Mouse (Mus musculus) midbrain, embryonic 12.5 days (tissue): ENCODE results near the gene Sdhb. TPM values are rescaled to one million over a fixed set of nuclear protein-coding genes. Genes with fewer than 3 reads are reported as not detected.

Experiments used
- ATAC-seq: fragments of 200-750 bp; cut with Nextera tagmentation; 2 replicates; pipeline ENCODE4 v1.8.0; 2017; ENCODE audit warnings: low read depth, moderate TSS enrichment, moderate library complexity; ENCODE audit not compliant: low FRiP score
- H3K27ac ChIP-seq: fragments of 300-500 bp; sonication (generic); replicated peaks from 2 replicates; pipeline ENCODE4 v1.5.1; 2016; ENCODE audit warnings: mild to moderate bottlenecking
- H3K27me3 ChIP-seq: fragments of 300-500 bp; sonication (generic); 2 replicates; pipeline ENCODE4 v1.6.1; 2016; ENCODE audit warnings: mild to moderate bottlenecking
- H3K36me3 ChIP-seq: fragments of 300-500 bp; sonication (generic); 2 replicates; pipeline ENCODE4 v1.6.1; 2016
- H3K4me1 ChIP-seq: fragments of 300-500 bp; sonication (generic); 2 replicates; pipeline ENCODE4 v1.6.1; 2016
- H3K4me2 ChIP-seq: fragments of 300-500 bp; sonication (generic); replicated peaks from 2 replicates; pipeline ENCODE4 v1.6.1; 2016; ENCODE audit warnings: mild to moderate bottlenecking, moderate library complexity
- H3K4me3 ChIP-seq: fragments of 300-500 bp; sonication (generic); 2 replicates; pipeline ENCODE4 v1.5.1; 2016; ENCODE audit warnings: mild to moderate bottlenecking
- H3K9ac ChIP-seq: fragments of 300-500 bp; sonication (generic); replicated peaks from 2 replicates; pipeline ENCODE4 v1.6.1; 2016; ENCODE audit warnings: mild to moderate bottlenecking, moderate library complexity
- H3K9me3 ChIP-seq: fragments of 300-500 bp; sonication (generic); 2 replicates; pipeline ENCODE4 v1.6.1; 2016; ENCODE audit warnings: mild to moderate bottlenecking
- WGBS: fragments of 180-500 bp; shearing (Covaris S2); methylation state at CpG from one replicate; pipeline ENCODE4 v1.1.7; 2016; 5-methylcytosine and 5-hydroxymethylcytosine counted together
- polyA plus RNA-seq: library from polyadenylated mRNA; unstranded; fragments of >200 nt; fragmentation: Nextera tagmentation; extraction: Ambion mirVana; gene quantifications from 2 replicates; pipeline ENCODE4 v1.2.1, GENCODE M21; 2016

Gene Sdhb
- polyA plus RNA-seq, 1 experiment from 2014 or later: 399 TPM

DNA sequence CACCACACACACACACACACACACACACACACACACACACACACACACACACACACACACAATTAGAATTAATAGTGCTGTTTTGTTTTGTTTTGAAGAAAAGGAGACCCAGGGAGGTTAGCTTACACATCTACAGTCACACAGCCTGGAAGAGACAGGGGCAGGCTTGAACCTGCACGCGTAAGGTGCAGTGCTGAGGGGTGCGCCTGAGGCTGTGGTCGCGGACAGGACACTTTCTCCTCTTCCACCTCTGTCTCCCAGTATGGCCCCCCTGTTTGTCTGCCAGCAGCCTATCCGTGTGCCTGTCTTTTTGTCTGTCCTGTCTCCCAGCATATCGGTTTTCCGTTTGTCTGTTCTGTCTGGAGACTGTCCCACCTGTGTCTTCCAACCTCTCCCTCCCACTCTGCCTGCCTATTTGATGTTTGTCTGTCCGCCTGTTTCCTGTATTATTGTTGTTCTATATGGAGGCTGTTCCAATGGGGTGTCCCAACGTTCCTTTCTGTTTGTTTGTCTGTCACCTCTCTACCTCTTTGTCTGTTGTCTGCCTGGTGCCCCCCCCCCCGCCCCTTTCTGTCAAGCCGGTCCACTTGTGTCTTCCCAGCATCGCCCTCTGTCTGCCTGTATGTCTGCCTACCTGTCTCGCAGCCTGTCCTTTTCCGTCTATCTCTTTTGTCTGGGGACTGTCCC lies 25.2 kb downstream of the Sdhb start:
- Histone ChIP-seq H3K9ac (peak overlapping the region; percentile 77), H3K4me3 (peak overlapping the region; percentile 69), H3K4me1 (peaks cover 38% of the 10 kb centered on the region), H3K9me3 (no peaks in the 10 kb centered on the region), H3K27me3 (0 out of 2 replicates have a peak, but pooled peaks cover 8% of the 10 kb centered on the region), H3K36me3 (no peaks in the 10 kb centered on the region), H3K4me2 (peak overlapping the region; percentile 59), H3K27ac (peak overlapping the region; percentile 62)
- ATAC-seq: peak; percentile 31; the same call in 1 of the 2 replicates
- 27% methylated on average over 15 of the region's 15 CpGs for WGBS

DNA sequence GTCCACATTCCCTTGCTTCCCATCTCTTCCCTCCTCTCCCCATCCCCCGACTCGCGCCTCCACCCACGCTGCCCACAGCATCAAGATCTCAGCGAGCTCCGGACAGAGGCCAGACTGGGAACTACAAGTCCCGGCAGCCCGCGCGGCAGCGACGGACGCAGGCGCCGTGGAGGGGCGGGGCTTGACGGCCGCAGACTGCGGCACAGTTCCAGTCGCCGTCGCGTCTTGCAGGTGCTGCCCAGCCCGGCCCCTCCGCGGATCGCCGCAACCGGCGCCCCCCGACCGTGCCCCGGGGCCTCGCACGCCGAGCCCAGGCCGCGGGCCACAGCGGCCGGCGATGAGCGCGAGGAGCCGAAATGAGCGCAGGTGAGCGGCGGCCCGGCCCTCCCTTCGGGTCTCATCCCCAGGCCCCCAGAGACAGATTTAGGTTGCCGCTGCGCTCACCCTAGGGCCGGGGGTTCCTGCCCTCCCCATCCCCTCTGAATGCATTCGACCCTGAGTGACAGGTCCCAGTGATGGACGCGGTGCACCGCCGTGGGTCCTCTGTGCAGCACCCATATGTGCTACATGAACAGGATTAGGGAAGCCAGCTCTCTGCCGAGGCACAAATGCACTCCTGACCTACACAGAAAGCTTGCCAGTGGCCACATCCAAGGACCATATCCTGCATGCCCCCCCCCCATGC lies 25.9 kb downstream of the Sdhb start, which contains the start of gene Atp13a2:
TSS of gene Atp13a2 (plus strand) at position 163 of the 685 bp plus-strand sequence.
- WGBS: under 1% methylated on average over 55 of the region's 58 CpGs
- H3K9ac ChIP-seq: peak within 1 kb of the TSS; percentile 77
- peak within 1 kb of the TSS; percentile 62 for H3K27ac ChIP-seq
- H3K27me3 ChIP-seq: 0 out of 2 replicates have a peak, but pooled peaks cover 8% of the 10 kb centered on the region
- H3K4me2 ChIP-seq: peak within 1 kb of the TSS; percentile 59
- H3K4me3 ChIP-seq: peak within 1 kb of the TSS; percentile 69
- peaks cover 2% of the 10 kb centered on the region; the same call in 1 of the 2 replicates for H3K36me3 ChIP-seq
- H3K9me3 ChIP-seq: no peaks in the 10 kb centered on the region
- peaks cover 38% of the 10 kb centered on the region for H3K4me1 ChIP-seq
- ATAC-seq: peak; percentile 94

GRCm38 (mm10) chr4:140987476-140987875 lies 26.5 kb downstream of the Sdhb start:
- peaks cover 38% of the 10 kb centered on the region for H3K4me1 ChIP-seq
- peak overlapping the region; percentile 69 for H3K4me3 ChIP-seq
- H3K27me3 ChIP-seq: 0 out of 2 replicates have a peak, but pooled peaks cover 8% of the 10 kb centered on the region
- no peak overlapping the region for H3K27ac ChIP-seq
- H3K36me3 ChIP-seq: peaks cover 8% of the 10 kb centered on the region
- WGBS: 36% methylated on average over 7 of the region's 7 CpGs
- peak overlapping the region; percentile 59 for H3K4me2 ChIP-seq
- H3K9ac ChIP-seq: peak overlapping the region; percentile 77
- H3K9me3 ChIP-seq: no peaks in the 10 kb centered on the region
- no peak; the same call in 1 of the 2 replicates for ATAC-seq

GRCm38 (mm10) chr4:140988706-140989290 lies 27.8 kb downstream of the Sdhb start:
- Histone ChIP-seq H3K9ac (0 out of 2 replicates have a peak overlapping the region, but pooled peaks have one; percentile 7), H3K36me3 (peaks cover 20% of the 10 kb centered on the region), H3K27me3 (0 out of 2 replicates have a peak, but pooled peaks cover 8% of the 10 kb centered on the region), H3K4me2 (peak overlapping the region; percentile 59), H3K4me1 (peaks cover 30% of the 10 kb centered on the region), H3K27ac (0 out of 2 replicates have a peak overlapping the region, but pooled peaks have one; percentile 15), H3K4me3 (peak overlapping the region; percentile 14; the same call in 1 of the 2 replicates), H3K9me3 (no peaks in the 10 kb centered on the region)
- 69% methylated on average over 7 of the region's 7 CpGs for WGBS
- no peak for ATAC-seq

GRCm38 (mm10) chr4:140989447-140989846 lies 28.4 kb downstream of the Sdhb start:
- H3K4me1 ChIP-seq: peaks cover 30% of the 10 kb centered on the region
- peaks cover 26% of the 10 kb centered on the region for H3K36me3 ChIP-seq
- no peak overlapping the region for H3K9ac ChIP-seq
- H3K9me3 ChIP-seq: no peaks in the 10 kb centered on the region
- no peak overlapping the region for H3K4me3 ChIP-seq
- 0 out of 2 replicates have a peak, but pooled peaks cover 7% of the 10 kb centered on the region for H3K27me3 ChIP-seq
- H3K4me2 ChIP-seq: no peak overlapping the region
- H3K27ac ChIP-seq: no peak overlapping the region
- no peak for ATAC-seq
- 91% methylated on average over 14 of the region's 14 CpGs for WGBS

- peaks cover 27% of the 10 kb centered on the region for H3K4me1 ChIP-seq
- no peak overlapping the region for H3K9ac ChIP-seq
- H3K36me3 ChIP-seq: peaks cover 54% of the 10 kb centered on the region
- no peaks in the 10 kb centered on the region for H3K9me3 ChIP-seq
- no peak overlapping the region for H3K4me2 ChIP-seq
- no peaks in the 10 kb centered on the region for H3K27me3 ChIP-seq
- ATAC-seq: no peak
- 84% methylated on average over 20 of the region's 20 CpGs for WGBS
- no peak overlapping the region for H3K4me3 ChIP-seq
- no peak overlapping the region for H3K27ac ChIP-seq
Measured at GRCm38 (mm10) chr4:140992215-140992614, 31.2 kb downstream of the Sdhb start.

- Histone ChIP-seq H3K4me3 (no peak overlapping the region), H3K27me3 (no peaks in the 10 kb centered on the region), H3K9me3 (no peaks in the 10 kb centered on the region), H3K27ac (no peak overlapping the region), H3K4me2 (no peak overlapping the region), H3K36me3 (peaks cover 68% of the 10 kb centered on the region), H3K9ac (no peak overlapping the region), H3K4me1 (peaks cover 12% of the 10 kb centered on the region; the same call in 1 of the 2 replicates)
- 82% methylated on average over 8 of the region's 8 CpGs for WGBS
- ATAC-seq: no peak
Measured at GRCm38 (mm10) chr4:140993846-140994245, 32.8 kb downstream of the Sdhb start.

GRCm38 (mm10) chr4:140995811-140996210 lies 34.8 kb downstream of the Sdhb start:
- no peak overlapping the region for H3K4me3 ChIP-seq
- ATAC-seq: no peak
- no peaks in the 10 kb centered on the region for H3K9me3 ChIP-seq
- no peaks in the 10 kb centered on the region for H3K4me1 ChIP-seq
- no peak overlapping the region for H3K27ac ChIP-seq
- 94% methylated on average over 8 of the region's 8 CpGs for WGBS
- H3K9ac ChIP-seq: no peak overlapping the region
- no peak overlapping the region for H3K4me2 ChIP-seq
- no peaks in the 10 kb centered on the region for H3K27me3 ChIP-seq
- H3K36me3 ChIP-seq: peaks cover 88% of the 10 kb centered on the region

GRCm38 (mm10) chr4:140996812-140997211 lies 35.8 kb downstream of the Sdhb start:
- ATAC-seq: no peak
- H3K4me3 ChIP-seq: no peak overlapping the region
- no peaks in the 10 kb centered on the region for H3K4me1 ChIP-seq
- no peaks in the 10 kb centered on the region for H3K9me3 ChIP-seq
- no peak overlapping the region for H3K27ac ChIP-seq
- 98% methylated on average over 9 of the region's 9 CpGs for WGBS
- H3K27me3 ChIP-seq: no peaks in the 10 kb centered on the region
- H3K9ac ChIP-seq: no peak overlapping the region
- no peak overlapping the region for H3K4me2 ChIP-seq
- H3K36me3 ChIP-seq: peaks cover 96% of the 10 kb centered on the region

DNA sequence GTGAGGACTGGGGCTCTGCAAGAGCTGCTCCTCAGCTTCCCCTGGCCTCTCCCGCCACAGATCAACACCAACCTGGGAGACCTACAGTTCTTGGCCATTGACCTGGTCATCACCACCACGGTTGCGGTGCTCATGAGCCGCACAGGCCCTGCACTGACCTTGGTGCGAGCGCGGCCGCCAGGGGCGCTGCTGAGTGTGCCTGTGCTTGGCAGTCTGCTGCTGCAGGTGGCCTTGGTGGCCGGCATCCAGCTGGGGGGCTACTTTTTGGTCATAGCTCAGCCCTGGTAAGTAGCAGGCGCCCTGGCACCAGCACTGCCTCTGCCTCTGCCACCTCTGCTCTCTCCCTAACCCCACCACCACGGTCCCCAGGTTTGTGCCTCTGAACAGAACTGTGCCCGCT lies 45.0 kb downstream of the Sdhb start:
- no peak overlapping the region for H3K27ac ChIP-seq
- H3K4me1 ChIP-seq: peaks cover 7% of the 10 kb centered on the region
- H3K36me3 ChIP-seq: peaks cover 67% of the 10 kb centered on the region
- H3K27me3 ChIP-seq: no peaks in the 10 kb centered on the region
- no peaks in the 10 kb centered on the region for H3K9me3 ChIP-seq
- no peak overlapping the region for H3K4me2 ChIP-seq
- no peak for ATAC-seq
- 82% methylated on average over 13 of the region's 13 CpGs for WGBS
- H3K4me3 ChIP-seq: no peak overlapping the region
- H3K9ac ChIP-seq: no peak overlapping the region

DNA sequence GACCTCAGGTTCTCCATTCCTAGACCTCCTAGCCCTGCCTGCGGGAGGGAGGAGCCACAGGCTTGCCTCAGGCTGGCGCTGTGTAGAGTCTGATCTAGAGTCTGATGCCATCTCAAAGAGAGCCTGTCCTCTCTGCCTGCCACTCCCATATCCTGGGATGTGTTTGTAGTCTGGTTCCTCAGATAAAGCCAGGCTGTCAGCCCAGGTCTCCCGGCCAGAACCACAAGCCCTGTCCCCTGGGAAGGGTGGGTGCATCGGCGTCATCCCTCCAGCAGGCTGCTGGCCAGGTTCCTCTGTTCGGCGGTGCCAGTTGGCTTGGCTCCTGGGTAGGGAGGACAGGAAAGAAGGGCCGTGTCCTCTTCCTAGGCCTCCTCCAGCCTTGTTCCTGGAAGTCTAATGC lies 47.0 kb downstream of the Sdhb start:
- WGBS: 91% methylated on average over 8 of the region's 8 CpGs
- peaks cover 26% of the 10 kb centered on the region for H3K4me1 ChIP-seq
- no peaks in the 10 kb centered on the region for H3K9me3 ChIP-seq
- no peak overlapping the region for H3K4me2 ChIP-seq
- no peak overlapping the region for H3K4me3 ChIP-seq
- no peak overlapping the region for H3K9ac ChIP-seq
- no peaks in the 10 kb centered on the region for H3K27me3 ChIP-seq
- H3K36me3 ChIP-seq: peaks cover 52% of the 10 kb centered on the region
- ATAC-seq: no peak
- no peak overlapping the region for H3K27ac ChIP-seq

- 14% methylated on average over 7 of the region's 7 CpGs for WGBS
- no peak for ATAC-seq
- Histone ChIP-seq H3K4me2 (peak within 1 kb of the TSS; percentile 80), H3K9ac (peak within 1 kb of the TSS; percentile 90), H3K36me3 (peaks cover 52% of the 10 kb centered on the region), H3K27me3 (no peaks in the 10 kb centered on the region), H3K4me3 (peak within 1 kb of the TSS; percentile 69), H3K4me1 (peaks cover 26% of the 10 kb centered on the region), H3K9me3 (no peaks in the 10 kb centered on the region), H3K27ac (peak within 1 kb of the TSS; percentile 81)
Measured at GRCm38 (mm10) chr4:141010118-141010517, 49.1 kb downstream of the Sdhb start, which contains the start of gene Mfap2. Gene Mfap2 (plus strand): TSS chr4:141010418.
